Comparison of ENCODE assay signal across 22 mouse cellular contexts in the genomic region with DNA sequence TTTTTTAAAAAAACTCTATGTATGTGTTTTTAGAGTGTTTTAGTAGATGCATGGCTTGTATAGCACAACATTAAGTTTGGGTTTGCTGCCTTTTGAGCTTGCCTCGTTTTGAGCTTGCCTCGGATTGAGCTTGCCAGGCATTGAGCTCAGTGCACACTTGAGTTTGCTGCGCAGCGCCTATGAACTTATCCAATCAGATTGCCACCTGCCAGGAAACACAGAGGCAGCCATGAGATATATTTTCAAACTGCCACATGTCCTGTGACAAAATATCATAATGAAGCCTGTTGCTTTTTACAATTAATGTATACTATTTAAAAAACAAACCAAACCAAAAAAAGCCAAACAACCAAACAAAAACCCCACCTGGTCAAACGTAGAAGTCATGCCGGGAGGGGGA. TPM values are rescaled to one million over a fixed set of nuclear protein-coding genes. Genes with fewer than 3 reads are reported as not detected.
DNase-seq lines count a peak whose midpoint lies in the region; ATAC-seq and TF ChIP-seq lines count a peak whose summit lies in the region.
"Had no signal": no experiment of that assay in that cellular context is flagged by ENCODE, and none has a peak within 500 bp of the region (broad histone marks: within the 10 kb centered on the region; RNA-seq: fewer than 3 reads in every experiment).

No protein-coding gene starts in this region.

- no peak for DNase-seq in MEL (ENCODE audit: low read depth, low spot score)
- no peak for DNase-seq in spleen, postnatal 4 days (ENCODE audit: low spot score in 2 of 2)
- no peak for DNase-seq in liver, postnatal 0 days
- no peak for DNase-seq in cerebellum, adult 2 months
- DNase-seq: adrenal gland, adult 2 months; adrenal gland, adult 8-10 months; adrenal gland, postnatal 10 days; adrenal gland, postnatal 14 days; adrenal gland, postnatal 25 days; adrenal gland, postnatal 36 days; B cell, adult 2 months; cerebellum, adult 11 months; cerebellum, adult 11-12 months; cerebellum, adult 18-20 months; cerebellum, adult 8-10 months had no signal

- H3K79me2 ChIP-seq in MEL (ENCODE audit: control insufficient read depth, insufficient read depth, low read length, poor library complexity), result no peaks in the 10 kb centered on the region

- 74% methylated on average over 6 of the region's 6 CpGs for WGBS in liver, postnatal 0 days (ENCODE audit: insufficient replicate concordance)
- WGBS in cerebellum, adult 2 months, result 81% methylated on average over 6 of the region's 6 CpGs

- peaks cover 7 to 15% of the 10 kb centered on the region in 2 experiments for H3K4me1 ChIP-seq in MEL (ENCODE audit: control insufficient read depth in 1 of 2, insufficient read depth in 2 of 2, low read length in 2 of 2)
- H3K4me1 ChIP-seq in liver, postnatal 0 days (ENCODE audit: insufficient read depth), result no peaks in the 10 kb centered on the region
- H3K4me1 ChIP-seq in cerebellum, adult 2 months (ENCODE audit: control insufficient read depth, insufficient read depth, low read length), result no peaks in the 10 kb centered on the region

- ATAC-seq in megakaryocyte progenitor cell, adult 5-6 weeks (replicated peaks; ENCODE audit: poor library complexity), result peak; percentile 75
- peak; percentile 79 for ATAC-seq in megakaryocyte-erythroid progenitor cell, adult 5-6 weeks (replicated peaks; ENCODE audit: low FRiP score, low TSS enrichment, poor library complexity, severe bottlenecking)
- no peak for ATAC-seq in liver, postnatal 0 days
- ATAC-seq: activated CD4-positive, CD25-positive, alpha-beta regulatory T cell, adult 4 months; CD4-positive, CD25-positive, alpha-beta regulatory T cell, adult 4 months; Patski had no signal

- no peaks in the 10 kb centered on the region for H3K27me3 ChIP-seq in MEL (ENCODE audit: control insufficient read depth in 1 of 2, insufficient read depth in 2 of 2, low read length in 2 of 2)
- H3K27me3 ChIP-seq in liver, postnatal 0 days (ENCODE audit: insufficient read depth, low read length), result no peaks in the 10 kb centered on the region
- no peaks in the 10 kb centered on the region for H3K27me3 ChIP-seq in cerebellum, adult 2 months (ENCODE audit: control insufficient read depth, insufficient read depth, low read length)
- H3K27me3 ChIP-seq: CH12.LX, Patski had no signal

- peaks cover 0 to 5% of the 10 kb centered on the region in 2 experiments; a peak in 2 of 4 replicates for H3K36me3 ChIP-seq in MEL (ENCODE audit: control insufficient read depth in 1 of 2, insufficient read depth in 2 of 2, low read length in 2 of 2)
- H3K36me3 ChIP-seq in liver, postnatal 0 days (replicated peaks; ENCODE audit: insufficient read depth, low read length), result no peaks in the 10 kb centered on the region
- H3K36me3 ChIP-seq: G1E had no signal

- TF ChIP-seq RAD21 in MEL (IDR thresholded peaks at IDR 0.05; ENCODE audit: low read depth, low read length), result no peak

- no peak overlapping the region for H3K27ac ChIP-seq in MEL (ENCODE audit: control insufficient read depth, low read depth, low read length)
- no peak overlapping the region for H3K27ac ChIP-seq in liver, postnatal 0 days (ENCODE audit: low read depth)
- no peak overlapping the region for H3K27ac ChIP-seq in cerebellum, adult 2 months (ENCODE audit: insufficient read depth, low read length)

- H3K9ac ChIP-seq in MEL (ENCODE audit: control insufficient read depth, low read depth, low read length, poor library complexity, severe bottlenecking), result no peak overlapping the region
- H3K9ac ChIP-seq in liver, postnatal 0 days (replicated peaks), result no peak overlapping the region

- no peaks in the 10 kb centered on the region for H3K9me3 ChIP-seq in MEL (replicated peaks; ENCODE audit: insufficient read depth, low read length)
- H3K9me3 ChIP-seq in liver, postnatal 0 days (ENCODE audit: low read length), result no peaks in the 10 kb centered on the region
- H3K9me3 ChIP-seq: G1E had no signal

- peak in 1 of 2 experiments; percentile 70; a peak in 2 of 4 replicates for TF ChIP-seq EP300 in MEL (IDR thresholded peaks at IDR 0.05; ENCODE audit: low read depth in 1 of 2, low read length in 2 of 2)
- TF ChIP-seq EP300 in liver, postnatal 0 days (IDR thresholded peaks at IDR 0.05; ENCODE audit: low read depth), result no peak

- no peak overlapping the region for H3K4me3 ChIP-seq in MEL (ENCODE audit: control insufficient read depth in 1 of 2, insufficient read depth in 1 of 2, low read depth in 2 of 2, low read length in 2 of 2)
- no peak overlapping the region for H3K4me3 ChIP-seq in liver, postnatal 0 days (ENCODE audit: low read depth, low read length)
- no peak overlapping the region for H3K4me3 ChIP-seq in cerebellum, adult 2 months (replicated peaks; ENCODE audit: insufficient read depth, low read depth, low read length)

- no peak overlapping the region for H3K4me2 ChIP-seq in liver, postnatal 0 days (ENCODE audit: low read depth, low read length)

- no peak for TF ChIP-seq POLR2A in MEL (IDR thresholded peaks at IDR 0.05; ENCODE audit: control insufficient read depth in 1 of 2, insufficient read depth in 1 of 2, low read depth in 1 of 2, low read length in 2 of 2, poor library complexity in 1 of 2)
- no peak for TF ChIP-seq POLR2A in cerebellum, adult 2 months (IDR thresholded peaks at IDR 0.05; ENCODE audit: borderline replicate concordance, insufficient read depth, low read length)

- TF ChIP-seq CTCF in MEL (IDR thresholded peaks at IDR 0.05 in 2 of 3, conservative IDR thresholded peaks at IDR 0.05 in 1 of 3; ENCODE audit: control insufficient read depth in 1 of 3, insufficient read depth in 1 of 3, low read depth in 2 of 3, low read length in 3 of 3, poor library complexity in 1 of 3, severe bottlenecking in 1 of 3), result no peak
- TF ChIP-seq CTCF in liver, postnatal 0 days (IDR thresholded peaks at IDR 0.05; ENCODE audit: low read depth), result no peak
- no peak for TF ChIP-seq CTCF in cerebellum, adult 2 months (IDR thresholded peaks at IDR 0.05; ENCODE audit: borderline replicate concordance, insufficient read depth, low read depth, low read length)

TF ChIP-seq in MEL, 35 proteins besides CTCF, POLR2A, EP300 and RAD21 (continues in another document):
- TF ChIP-seq NELFE (IDR thresholded peaks at IDR 0.05; ENCODE audit: low read depth, low read length) (no peak), ELF1 (IDR thresholded peaks at IDR 0.05; ENCODE audit: low read depth, low read length) (no peak), SMC3 (IDR thresholded peaks at IDR 0.05; ENCODE audit: low read depth, low read length) (no peak), HCFC1 (IDR thresholded peaks at IDR 0.05; ENCODE audit: low read depth, low read length) (no peak), TAL1 (IDR thresholded peaks at IDR 0.05; ENCODE audit: low read length) (no peak), E2F4 (IDR thresholded peaks at IDR 0.05; ENCODE audit: borderline replicate concordance, low read depth, low read length) (no peak), CHD2 (IDR thresholded peaks at IDR 0.05; ENCODE audit: low read length) (no peak), USF1 (IDR thresholded peaks at IDR 0.05; ENCODE audit: low read depth, low read length) (0 out of 2 replicates have a peak, but pooled peaks have one; percentile 8), MAFK (IDR thresholded peaks at IDR 0.05; ENCODE audit: borderline replicate concordance, low read depth, low read length) (no peak), ZC3H11A (IDR thresholded peaks at IDR 0.05; ENCODE audit: low read depth, low read length) (no peak), POLR2AphosphoS5 (IDR thresholded peaks at IDR 0.05; ENCODE audit: borderline replicate concordance, low read depth, low read length) (no peak), USF2 (IDR thresholded peaks at IDR 0.05; ENCODE audit: borderline replicate concordance in 1 of 2, insufficient read depth in 1 of 2, low read depth in 1 of 2, low read length in 2 of 2) (no peak), ZMIZ1 (IDR thresholded peaks at IDR 0.05; ENCODE audit: low read depth, low read length) (no peak), KAT2A (conservative IDR thresholded peaks at IDR 0.05; ENCODE audit: low read depth, low read length) (no peak), MXI1 (IDR thresholded peaks at IDR 0.05; ENCODE audit: low read depth, low read length) (peak; percentile 31; the same call in 1 of the 2 replicates), UBTF (IDR thresholded peaks at IDR 0.05; ENCODE audit: borderline replicate concordance, insufficient read depth, low read depth, low read length) (no peak), TBP (IDR thresholded peaks at IDR 0.05; ENCODE audit: low read depth, low read length) (no peak), SIN3A (IDR thresholded peaks at IDR 0.05; ENCODE audit: low read length) (no peak), CHD1 (IDR thresholded peaks at IDR 0.05; ENCODE audit: low read depth, low read length) (no peak), MYC (IDR thresholded peaks at IDR 0.05; ENCODE audit: low read depth, low read length) (0 out of 2 replicates have a peak, but pooled peaks have one; percentile 24), POLR2AphosphoS2 (IDR thresholded peaks at IDR 0.05; ENCODE audit: low read length) (no peak), MAZ (IDR thresholded peaks at IDR 0.05; ENCODE audit: low read depth, low read length) (no peak), MAX (IDR thresholded peaks at IDR 0.05; ENCODE audit: low read length) (peak; percentile 28; the same call in 1 of the 2 replicates)

RNA-seq across cellular contexts. Expression of a gene that starts 16.5 kb away (rescaled TPM):
- total RNA-seq in MEL (2012; rRNA removed), result not detected in 2 replicates
- polyA plus RNA-seq in MEL (2012; ENCODE audit: insufficient read depth in 1 of 2, insufficient read length in 2 of 2, low read depth in 1 of 2, low replicate concordance in 2 of 2, missing spikeins in 1 of 2), result not detected
- total RNA-seq in megakaryocyte progenitor cell, adult 5-6 weeks (2015), result 6.1 and 7.0 TPM in 2 replicates
- 6.7 and 8.1 TPM in 2 replicates for total RNA-seq in megakaryocyte progenitor cell, adult 5-6 weeks (2017)
- total RNA-seq in megakaryocyte-erythroid progenitor cell, adult 5-6 weeks (2014; fragmentation: Nextera tagmentation), result 9.2 and 10.9 TPM in 2 replicates
- total RNA-seq in megakaryocyte-erythroid progenitor cell, adult 5-6 weeks (2017), result 1.5 and 6.3 TPM in 2 replicates
- polyA plus RNA-seq in liver, postnatal 0 days (2015; fragmentation: Nextera tagmentation; extraction: Ambion mirVana), result 11.5 and 12.0 TPM in 2 replicates
- polyA plus RNA-seq in cerebellum, adult 2 months (2012; rRNA removed), result 110 and 130 TPM in 2 replicates

RNA-seq across cellular contexts. Expression of a gene that starts 29.2 kb away (rescaled TPM):
- 8.6 and 8.8 TPM in 2 replicates for total RNA-seq in MEL (2012; rRNA removed)
- polyA plus RNA-seq in MEL (2012; ENCODE audit: insufficient read depth in 1 of 2, insufficient read length in 2 of 2, low read depth in 1 of 2, low replicate concordance in 2 of 2, missing spikeins in 1 of 2), result 10 to 100 TPM; 19.0 to 28.3 TPM
- total RNA-seq in megakaryocyte progenitor cell, adult 5-6 weeks (2015), result 18.8 and 23.0 TPM in 2 replicates
- total RNA-seq in megakaryocyte progenitor cell, adult 5-6 weeks (2017), result 12.7 and 13.2 TPM in 2 replicates
- 20.3 and 23.7 TPM in 2 replicates for total RNA-seq in megakaryocyte-erythroid progenitor cell, adult 5-6 weeks (2014; fragmentation: Nextera tagmentation)
- 9.7 and 14.6 TPM in 2 replicates for total RNA-seq in megakaryocyte-erythroid progenitor cell, adult 5-6 weeks (2017)
- polyA plus RNA-seq in liver, postnatal 0 days (2015; fragmentation: Nextera tagmentation; extraction: Ambion mirVana), result 7.8 and 9.2 TPM in 2 replicates
- 18.9 and 20.5 TPM in 2 replicates for polyA plus RNA-seq in cerebellum, adult 2 months (2012; rRNA removed)
